Mouse (Mus musculus) WW6 (cell line): ENCODE results near the gene Casp14.
"Not testable (repeated sequence)": the region's sequence is repeated elsewhere in the genome, so short reads cannot be mapped to it uniquely, and the experiment has no call there.

Experiments
- DNase-seq: peaks from one replicate; pipeline ENCODE4 v3.0.0-alpha.2; 2013; ENCODE audit warnings: low read depth, low spot score

The Casp14 gene

GRCm38 (mm10) chr10:78670121-78670520, 48.0 kb downstream of the Casp14 start:
- DNase-seq = not testable (repeated sequence)

GRCm38 (mm10) chr10:78666696-78667095, 51.4 kb downstream of the Casp14 start:
- not testable (repeated sequence) for DNase-seq

- no peak for DNase-seq
Observed at GRCm38 (mm10) chr10:78664546-78664945, 53.5 kb downstream of the Casp14 start.
